Mouse (Mus musculus) G1E (cell line): ENCODE measurements at regions not wholly inside any gene's neighbourhood (a gene's known extent, or its start where the extent isn't known, plus 50 kb on each side); places are given as distances from the start of the nearest gene placed in this dataset.

Experiments
- CTCF ChIP-seq: IDR thresholded peaks from 2 replicates; pipeline ENCODE4 v1.5.1; 2012; ENCODE audit warnings: low read depth, low read length, inconsistent platforms, mixed read lengths
- POLR2AphosphoS5 ChIP-seq: IDR thresholded peaks from 2 replicates; pipeline ENCODE4 v1.6.1; 2012; ENCODE audit warnings: low read depth, low read length, inconsistent platforms; ENCODE audit not compliant: insufficient replicate concordance

- no peak for TF ChIP-seq CTCF
- TF ChIP-seq POLR2AphosphoS5: no peak
Measured at GRCm38 (mm10) chr10:19441807-19442206, 85.5 kb downstream of the Olig3 start.
